In the genomic region with DNA sequence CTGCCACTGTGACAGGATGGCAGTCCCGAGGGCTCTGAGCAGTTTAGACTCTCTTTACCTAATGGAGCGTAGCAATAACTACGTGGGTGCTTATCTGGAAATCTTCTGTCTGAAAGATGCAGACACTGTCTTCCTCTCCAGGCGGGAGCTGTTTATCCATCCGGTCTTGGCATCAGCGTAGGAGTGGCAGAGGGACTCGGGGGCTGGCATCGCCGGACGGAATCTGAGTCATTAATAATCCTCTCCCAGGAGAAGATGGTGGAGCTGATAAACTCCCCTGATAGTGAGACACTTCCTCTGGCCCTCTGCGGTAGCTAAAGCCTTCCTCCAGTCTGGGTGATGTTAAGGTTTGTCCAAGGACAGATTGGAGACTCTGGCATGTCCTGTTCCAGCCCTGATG, we compare ENCODE assay signal across 16 mouse cellular contexts. TPM values are rescaled to one million over a fixed set of nuclear protein-coding genes. Genes with fewer than 3 reads are reported as not detected.
"Had no signal": no experiment of that assay in that cellular context is flagged by ENCODE, and none has a peak within 500 bp of the region (broad histone marks: within the 10 kb centered on the region; RNA-seq: fewer than 3 reads in every experiment).

No protein-coding gene starts in this region.

- ATAC-seq: intestine, embryonic 15.5 days had no signal

- H3K4me2 ChIP-seq: intestine, embryonic 15.5 days; limb, embryonic 13.5 days; lung, embryonic 15.5 days; neural tube, embryonic 12.5 days had no signal

- H3K27ac ChIP-seq: intestine, embryonic 15.5 days; layer of hippocampus, adult 2 months; limb, embryonic 13.5 days; liver, embryonic 14.5 days; lung, embryonic 15.5 days; midbrain, embryonic 10.5 days; neural tube, embryonic 12.5 days had no signal

- H3K4me3 ChIP-seq: intestine, embryonic 15.5 days; layer of hippocampus, adult 2 months; limb, embryonic 13.5 days; lung, embryonic 15.5 days; midbrain, embryonic 10.5 days; myocyte; neural tube, embryonic 12.5 days had no signal

- DNase-seq: kidney, adult 2 months; kidney, postnatal 36 days; left cerebral cortex, postnatal 4 days; midbrain, embryonic 14.5 days; thymus, adult 18-20 months; thymus, postnatal 14 days had no signal

- H3K9ac ChIP-seq: intestine, embryonic 15.5 days; limb, embryonic 13.5 days; liver, embryonic 14.5 days; lung, embryonic 15.5 days; neural tube, embryonic 12.5 days had no signal

- H3K36me3 ChIP-seq: intestine, embryonic 15.5 days; limb, embryonic 13.5 days; lung, embryonic 15.5 days; midbrain, embryonic 10.5 days; neural tube, embryonic 12.5 days had no signal

- H3K4me1 ChIP-seq: intestine, embryonic 15.5 days; lung, embryonic 15.5 days; midbrain, embryonic 10.5 days; neural tube, embryonic 12.5 days had no signal

- H3K27me3 ChIP-seq: intestine, embryonic 15.5 days; limb, embryonic 13.5 days; lung, embryonic 15.5 days; neural tube, embryonic 12.5 days had no signal

- H3K9me3 ChIP-seq: intestine, embryonic 15.5 days; limb, embryonic 13.5 days; lung, embryonic 15.5 days; midbrain, embryonic 10.5 days; neural tube, embryonic 12.5 days had no signal

RNA-seq across cellular contexts. Expression of a gene that starts 52.9 kb away (rescaled TPM):
- total RNA-seq: megakaryocyte, adult 5-6 weeks had no signal
- polyA plus RNA-seq: liver, adult 2 months; myocyte had no signal
